Mouse (Mus musculus): ENCODE results near the gene Cript.

DNA sequence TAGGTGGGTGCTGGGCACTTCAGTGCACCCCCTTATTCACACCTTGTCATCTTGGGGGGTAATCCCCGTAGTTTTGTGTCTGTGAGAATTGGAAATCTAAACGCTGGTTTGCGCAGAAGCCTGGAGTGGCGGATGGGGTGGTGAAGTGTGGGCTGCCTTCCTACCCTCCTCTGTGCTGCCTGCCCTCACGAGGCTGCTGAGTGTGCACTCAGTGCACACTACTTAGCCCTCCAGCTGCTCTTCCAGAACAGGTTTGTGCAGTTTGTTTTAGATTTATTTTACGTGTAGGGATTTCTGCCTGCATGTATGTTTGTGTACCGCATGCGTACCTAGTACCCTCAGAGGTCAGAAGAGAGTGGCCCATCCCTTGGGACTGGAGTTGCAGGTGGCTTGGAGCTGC lies 34.0 kb upstream of the Cript start:
- TF ChIP-seq POLR2A (IDR thresholded peaks at IDR 0.05; ENCODE audit: borderline replicate concordance, control insufficient read depth, low read depth, low read length) (no peak), CTCF (IDR thresholded peaks at IDR 0.05; ENCODE audit: control insufficient read depth, insufficient read depth, low read length) (no peak)

Measured in bone marrow, adult 2 months (tissue).